Mouse (Mus musculus): ENCODE measurements around the gene Olfr180. TPM values are rescaled to one million over a fixed set of nuclear protein-coding genes. Genes with fewer than 3 reads are reported as not detected.

Olfr180 gene
- not detected in 2 replicates for total RNA-seq (2012; rRNA removed)
- not detected in 2 replicates for total RNA-seq (2014; rRNA removed)
- not detected in 2 replicates for polyA plus RNA-seq (2012; ENCODE audit: insufficient read length, low read depth)

DNA sequence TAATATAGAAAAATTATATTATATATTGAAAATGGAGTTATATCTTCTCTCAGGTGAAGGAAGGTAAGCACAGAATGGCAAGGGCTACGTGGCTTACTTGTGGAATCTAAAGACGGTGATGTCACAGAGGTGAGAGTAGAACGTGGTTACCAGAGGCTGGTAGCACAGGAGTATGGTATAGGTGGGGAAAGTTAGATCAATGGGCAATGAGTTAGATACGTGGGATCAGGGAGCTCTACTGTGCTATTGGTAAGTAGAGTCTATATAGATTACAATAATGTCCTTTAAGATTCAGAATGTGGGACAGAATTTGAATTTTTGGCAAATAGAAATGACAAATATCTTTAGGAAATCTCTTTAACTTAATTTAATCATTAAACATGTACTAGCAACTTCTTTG is at the start of gene Olfr180:
Gene Olfr180, minus strand, starts transcription at position 101 of the 400 bp plus-strand sequence.
- Histone ChIP-seq H3K36me3 (replicated peaks in 1 of 2; ENCODE audit: control insufficient read depth in 1 of 2, insufficient read depth in 1 of 2, low read length in 1 of 2) (no peaks in the 10 kb centered on the region), H3K9ac (ENCODE audit: insufficient read depth, low read depth) (no peak within 1 kb of the TSS), H3K4me3 (replicated peaks in 1 of 3; ENCODE audit: low read depth in 2 of 3, low read length in 2 of 3, poor library complexity in 1 of 3) (no peak within 1 kb of the TSS), H3K4me1 (ENCODE audit: control insufficient read depth in 1 of 2, insufficient read depth in 2 of 2) (no peaks in the 10 kb centered on the region), H3K79me2 (replicated peaks; ENCODE audit: control insufficient read depth, extremely low read depth, insufficient read depth, poor library complexity, severe bottlenecking) (no peaks in the 10 kb centered on the region), H3K27ac (ENCODE audit: insufficient read depth, low read depth) (no peak within 1 kb of the TSS), H3K27me3 (replicated peaks) (no peaks in the 10 kb centered on the region), H3K9me3 (replicated peaks; ENCODE audit: low read length) (no peaks in the 10 kb centered on the region), H3K4me2 (ENCODE audit: insufficient read depth, low read depth, poor library complexity, severe bottlenecking) (no peak within 1 kb of the TSS)
- TF ChIP-seq KAT2A (IDR thresholded peaks at IDR 0.05; ENCODE audit: insufficient replicate concordance, low read length) = no peak
- TF ChIP-seq RAD21 (IDR thresholded peaks at IDR 0.05; ENCODE audit: low read depth, low read length) = no peak
- no peak for TF ChIP-seq MAZ (IDR thresholded peaks at IDR 0.05; ENCODE audit: low read depth, low read length)
- no peak for TF ChIP-seq USF1 (IDR thresholded peaks at IDR 0.05; ENCODE audit: low read depth, low read length)
- no peak for TF ChIP-seq POLR2AphosphoS2 (IDR thresholded peaks at IDR 0.05; ENCODE audit: low read depth, low read length)
- TF ChIP-seq ELF1 (IDR thresholded peaks at IDR 0.05; ENCODE audit: low read depth, low read length) = no peak
- TF ChIP-seq SIN3A (IDR thresholded peaks at IDR 0.05; ENCODE audit: low read length) = no peak
- no peak for TF ChIP-seq NELFE (IDR thresholded peaks at IDR 0.05; ENCODE audit: low read depth, low read length)
- no peak for TF ChIP-seq HCFC1 (IDR thresholded peaks at IDR 0.05; ENCODE audit: low read depth, low read length)
- TF ChIP-seq POLR2A (IDR thresholded peaks at IDR 0.05; ENCODE audit: low read depth, low read length) = no peak
- no peak for TF ChIP-seq ZNF384 (IDR thresholded peaks at IDR 0.05; ENCODE audit: low read depth, low read length)
- TF ChIP-seq E2F4 (IDR thresholded peaks at IDR 0.05; ENCODE audit: insufficient replicate concordance, low read depth, low read length) = no peak
- no peak for TF ChIP-seq IRF4 (IDR thresholded peaks at IDR 0.05; ENCODE audit: low read depth, low read length)
- TF ChIP-seq ZKSCAN1 (IDR thresholded peaks at IDR 0.05; ENCODE audit: borderline replicate concordance, low read depth, low read length) = no peak
- in situ Hi-C loops (cut with MboI; ENCODE audit: low pct_ligation_motif_present, low pct_unique_long_range_greater_than_20kb, low sequenced_read_pairs) = no loop called here
- dilution Hi-C loops (cut with MboI; ENCODE audit: extremely low pct_ligation_motif_present, extremely low pct_unique_long_range_greater_than_20kb, low sequenced_read_pairs) = no loop called here
- DNase-seq (ENCODE audit: extremely low read depth) = no peak

DNA sequence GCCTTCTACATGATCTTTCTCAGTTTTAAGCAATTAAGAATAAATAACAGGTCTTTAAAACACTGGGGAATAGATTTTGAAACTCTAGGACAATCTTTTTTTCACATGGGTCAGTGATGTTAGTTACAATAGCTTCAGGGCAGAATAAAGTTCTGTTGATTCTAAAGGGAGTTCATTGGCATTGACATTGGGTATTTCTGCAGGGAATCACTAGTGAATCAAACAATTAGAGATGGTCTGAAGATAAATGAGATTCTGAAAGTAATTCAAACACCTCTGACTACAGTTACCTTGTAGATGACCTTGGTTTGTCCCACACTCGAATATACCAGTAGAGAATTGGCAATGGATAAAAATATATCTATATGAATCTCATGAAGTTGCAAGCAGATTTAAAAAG is 537 bp downstream of the Olfr180 start, which contains the start of gene Olfr181:
Gene Olfr181, minus strand, starts transcription at position 101 of the 400 bp plus-strand sequence.
- H3K9me3 ChIP-seq (replicated peaks; ENCODE audit: low read length) = no peaks in the 10 kb centered on the region
- H3K27me3 ChIP-seq (replicated peaks) = no peaks in the 10 kb centered on the region
- TF ChIP-seq EP300 (IDR thresholded peaks at IDR 0.05; ENCODE audit: low read length) (no peak), TBP (conservative IDR thresholded peaks at IDR 0.05; ENCODE audit: low read depth, low read length) (no peak), MXI1 (IDR thresholded peaks at IDR 0.05; ENCODE audit: low read depth, low read length) (no peak)
- no peaks in the 10 kb centered on the region for H3K36me3 ChIP-seq (replicated peaks in 1 of 2; ENCODE audit: control insufficient read depth in 1 of 2, insufficient read depth in 1 of 2, low read length in 1 of 2)
- H3K4me3 ChIP-seq (replicated peaks in 1 of 3; ENCODE audit: low read depth in 2 of 3, low read length in 2 of 3, poor library complexity in 1 of 3) = no peak within 1 kb of the TSS
- H3K4me1 ChIP-seq (ENCODE audit: control insufficient read depth in 1 of 2, insufficient read depth in 2 of 2) = no peaks in the 10 kb centered on the region
- no peak within 1 kb of the TSS for H3K9ac ChIP-seq (ENCODE audit: insufficient read depth, low read depth)
- no peak within 1 kb of the TSS for H3K27ac ChIP-seq (ENCODE audit: insufficient read depth, low read depth)
- no peak within 1 kb of the TSS for H3K4me2 ChIP-seq (ENCODE audit: insufficient read depth, low read depth, poor library complexity, severe bottlenecking)
- in situ Hi-C loops (cut with MboI; ENCODE audit: low pct_ligation_motif_present, low pct_unique_long_range_greater_than_20kb, low sequenced_read_pairs) (no loop called here), dilution Hi-C loops (cut with MboI; ENCODE audit: extremely low pct_ligation_motif_present, extremely low pct_unique_long_range_greater_than_20kb, low sequenced_read_pairs) (no loop called here)
- no peaks in the 10 kb centered on the region for H3K79me2 ChIP-seq (replicated peaks; ENCODE audit: control insufficient read depth, extremely low read depth, insufficient read depth, poor library complexity, severe bottlenecking)
- DNase-seq (ENCODE audit: extremely low read depth) = no peak
